Mouse (Mus musculus) bone marrow macrophage, adult 2 months (primary cell): ENCODE data around the gene Trpm3. TPM values are rescaled to one million over a fixed set of nuclear protein-coding genes. Genes with fewer than 3 reads are reported as not detected.

Experiments
- H3K27ac ChIP-seq: 2 replicates; pipeline ENCODE4 v1.5.1; 2012; ENCODE audit warnings: low read depth, low read length; ENCODE audit not compliant: insufficient read depth
- H3K4me1 ChIP-seq: 2 replicates; pipeline ENCODE4 v1.6.1; 2012; ENCODE audit warnings: low read length; ENCODE audit not compliant: control insufficient read depth, insufficient read depth
- H3K4me3 ChIP-seq: 2 replicates; pipeline ENCODE4 v1.5.1; 2012; ENCODE audit warnings: mild to moderate bottlenecking, low read length, moderate library complexity; ENCODE audit not compliant: insufficient read depth
- CTCF ChIP-seq: IDR thresholded peaks from 2 replicates; pipeline ENCODE4 v1.5.1; 2012; ENCODE audit warnings: low read depth, mild to moderate bottlenecking, low read length, moderate library complexity
- POLR2A ChIP-seq: IDR thresholded peaks from 2 replicates; pipeline ENCODE4 v1.6.1; 2012; ENCODE audit warnings: mild to moderate bottlenecking, low read depth, low read length, borderline replicate concordance
- polyA plus RNA-seq: library from polyadenylated mRNA; stranded (reverse); fragments of >200 nt; gene quantifications from 2 replicates; pipeline ENCODE4 v1.2.4, GENCODE M21; 2012; ENCODE audit not compliant: missing spikeins, insufficient read depth, insufficient read length

Trpm3 gene
- polyA plus RNA-seq, 1 experiment, result not detected

GRCm38 (mm10) chr19:22462043-22462442 lies 323.2 kb downstream of the Trpm3 start:
- no peaks in the 10 kb centered on the region for H3K4me1 ChIP-seq
- TF ChIP-seq CTCF, result no peak
- TF ChIP-seq POLR2A, result no peak
- H3K27ac ChIP-seq, result no peak overlapping the region
- no peak overlapping the region for H3K4me3 ChIP-seq

- H3K27ac ChIP-seq, result no peak overlapping the region
- no peak overlapping the region for H3K4me3 ChIP-seq
- TF ChIP-seq POLR2A, result no peak
- no peak for TF ChIP-seq CTCF
- H3K4me1 ChIP-seq, result no peaks in the 10 kb centered on the region
These were observed 324.7 kb downstream of the Trpm3 start for GRCm38 (mm10) chr19:22463506-22463905.

GRCm38 (mm10) chr19:22469608-22470007 lies 330.8 kb downstream of the Trpm3 start:
- Histone ChIP-seq H3K4me3 (no peak overlapping the region), H3K27ac (no peak overlapping the region), H3K4me1 (no peaks in the 10 kb centered on the region)
- no peak for TF ChIP-seq CTCF

- Histone ChIP-seq H3K4me3 (no peak overlapping the region), H3K27ac (no peak overlapping the region), H3K4me1 (no peaks in the 10 kb centered on the region)
- no peak for TF ChIP-seq CTCF
- no peak for TF ChIP-seq POLR2A
These were observed 334.3 kb downstream of the Trpm3 start for GRCm38 (mm10) chr19:22473030-22473712.

- no peak for TF ChIP-seq POLR2A
- no peak for TF ChIP-seq CTCF
- H3K27ac ChIP-seq, result no peak overlapping the region
- no peaks in the 10 kb centered on the region for H3K4me1 ChIP-seq
- no peak overlapping the region for H3K4me3 ChIP-seq
These were observed 339.6 kb downstream of the Trpm3 start for GRCm38 (mm10) chr19:22478295-22478989.

- TF ChIP-seq CTCF (no peak), POLR2A (no peak)
- H3K4me1 ChIP-seq, result no peaks in the 10 kb centered on the region
- no peak overlapping the region for H3K27ac ChIP-seq
- H3K4me3 ChIP-seq, result no peak overlapping the region
These were observed 364.6 kb downstream of the Trpm3 start for GRCm38 (mm10) chr19:22503469-22503868.

GRCm38 (mm10) chr19:22518508-22518907 lies 379.7 kb downstream of the Trpm3 start:
- H3K4me1 ChIP-seq, result no peaks in the 10 kb centered on the region
- TF ChIP-seq POLR2A (no peak), CTCF (no peak)
- no peak overlapping the region for H3K4me3 ChIP-seq
- no peak overlapping the region for H3K27ac ChIP-seq

GRCm38 (mm10) chr19:22527944-22528343 lies 389.1 kb downstream of the Trpm3 start:
- no peak overlapping the region for H3K27ac ChIP-seq
- no peak overlapping the region for H3K4me3 ChIP-seq
- TF ChIP-seq POLR2A, result no peak
- no peak for TF ChIP-seq CTCF
- H3K4me1 ChIP-seq, result no peaks in the 10 kb centered on the region

- Histone ChIP-seq H3K4me3 (no peak overlapping the region), H3K4me1 (no peaks in the 10 kb centered on the region), H3K27ac (no peak overlapping the region)
- TF ChIP-seq CTCF (no peak), POLR2A (no peak)
These were observed 404.3 kb downstream of the Trpm3 start for GRCm38 (mm10) chr19:22542990-22543709.

GRCm38 (mm10) chr19:22552179-22552578 lies 413.3 kb downstream of the Trpm3 start:
- Histone ChIP-seq H3K4me1 (no peaks in the 10 kb centered on the region), H3K27ac (no peak overlapping the region), H3K4me3 (no peak overlapping the region)
- TF ChIP-seq CTCF (peak; percentile 48; the same call in 1 of the 2 replicates), POLR2A (no peak)
